Mouse (Mus musculus): ENCODE results near the gene Tlr4. TPM values are rescaled to one million over a fixed set of nuclear protein-coding genes. Genes with fewer than 3 reads are reported as not detected.
A peak's percentile ranks its signal among the peaks of the same experiment; 100 is the strongest.

The Tlr4 gene
- polyA plus RNA-seq, 2 experiments = 0.75 to 1.8 TPM

GRCm38 (mm10) chr4:66816364-66817026 lies 10.9 kb upstream of the Tlr4 start:
- Histone ChIP-seq H3K9ac (ENCODE audit: low read depth, low read length, severe bottlenecking) (no peak overlapping the region), H3K36me3 (ENCODE audit: control insufficient read depth, insufficient read depth, low read length) (no peaks in the 10 kb centered on the region), H3K4me1 (ENCODE audit: control insufficient read depth, insufficient read depth, low read length) (no peaks in the 10 kb centered on the region), H3K4me3 (replicated peaks; ENCODE audit: low read length) (no peak overlapping the region), H3K27me3 (ENCODE audit: control insufficient read depth, insufficient read depth, low read length) (no peaks in the 10 kb centered on the region), H3K9me3 (ENCODE audit: control insufficient read depth, low read length) (no peaks in the 10 kb centered on the region), H3K4me2 (replicated peaks; ENCODE audit: low read depth, low read length, severe bottlenecking) (no peak overlapping the region), H3K27ac (replicated peaks; ENCODE audit: low read depth, low read length) (no peak overlapping the region)
- DNase-seq (ENCODE audit: low spot score) (no peak), ATAC-seq (ENCODE audit: low FRiP score, low read depth) (no peak)
- WGBS = 88% methylated on average over 3 of the region's 3 CpGs
- TF ChIP-seq POLR2A (IDR thresholded peaks at IDR 0.05; ENCODE audit: borderline replicate concordance, extremely low read depth, insufficient read depth, insufficient read length) = no peak

- Histone ChIP-seq H3K4me3 (replicated peaks; ENCODE audit: low read length) (no peak overlapping the region), H3K9me3 (ENCODE audit: control insufficient read depth, low read length) (no peaks in the 10 kb centered on the region), H3K4me2 (replicated peaks; ENCODE audit: low read depth, low read length, severe bottlenecking) (no peak overlapping the region), H3K27ac (replicated peaks; ENCODE audit: low read depth, low read length) (no peak overlapping the region), H3K27me3 (ENCODE audit: control insufficient read depth, insufficient read depth, low read length) (no peaks in the 10 kb centered on the region), H3K9ac (ENCODE audit: low read depth, low read length, severe bottlenecking) (no peak overlapping the region), H3K4me1 (ENCODE audit: control insufficient read depth, insufficient read depth, low read length) (no peaks in the 10 kb centered on the region), H3K36me3 (ENCODE audit: control insufficient read depth, insufficient read depth, low read length) (no peaks in the 10 kb centered on the region)
- DNase-seq (ENCODE audit: low spot score) = no peak
- WGBS = 58% methylated on average over 2 of the region's 2 CpGs
- no peak for ATAC-seq (ENCODE audit: low FRiP score, low read depth)
- no peak for TF ChIP-seq POLR2A (IDR thresholded peaks at IDR 0.05; ENCODE audit: borderline replicate concordance, extremely low read depth, insufficient read depth, insufficient read length)
These were observed 6.2 kb upstream of the Tlr4 start for GRCm38 (mm10) chr4:66821171-66821570.

GRCm38 (mm10) chr4:66821764-66822163 lies 5.6 kb upstream of the Tlr4 start:
- H3K4me1 ChIP-seq (ENCODE audit: control insufficient read depth, insufficient read depth, low read length) = no peaks in the 10 kb centered on the region
- H3K4me2 ChIP-seq (replicated peaks; ENCODE audit: low read depth, low read length, severe bottlenecking) = no peak overlapping the region
- DNase-seq (ENCODE audit: low spot score) = no peak
- 74% methylated on average over 3 of the region's 3 CpGs for WGBS
- TF ChIP-seq POLR2A (IDR thresholded peaks at IDR 0.05; ENCODE audit: borderline replicate concordance, extremely low read depth, insufficient read depth, insufficient read length) = no peak
- H3K36me3 ChIP-seq (ENCODE audit: control insufficient read depth, insufficient read depth, low read length) = no peaks in the 10 kb centered on the region
- no peaks in the 10 kb centered on the region for H3K27me3 ChIP-seq (ENCODE audit: control insufficient read depth, insufficient read depth, low read length)
- ATAC-seq (ENCODE audit: low FRiP score, low read depth) = no peak
- no peaks in the 10 kb centered on the region for H3K9me3 ChIP-seq (ENCODE audit: control insufficient read depth, low read length)
- H3K4me3 ChIP-seq (replicated peaks; ENCODE audit: low read length) = no peak overlapping the region
- H3K27ac ChIP-seq (replicated peaks; ENCODE audit: low read depth, low read length) = no peak overlapping the region
- H3K9ac ChIP-seq (ENCODE audit: low read depth, low read length, severe bottlenecking) = no peak overlapping the region

GRCm38 (mm10) chr4:66828163-66828668 lies 832 bp downstream of the Tlr4 start:
- no peaks in the 10 kb centered on the region for H3K36me3 ChIP-seq (ENCODE audit: control insufficient read depth, insufficient read depth, low read length)
- H3K4me2 ChIP-seq (replicated peaks; ENCODE audit: low read depth, low read length, severe bottlenecking) = peak overlapping the region; percentile 31
- ATAC-seq (ENCODE audit: low FRiP score, low read depth) = no peak
- no peaks in the 10 kb centered on the region for H3K9me3 ChIP-seq (ENCODE audit: control insufficient read depth, low read length)
- H3K27me3 ChIP-seq (ENCODE audit: control insufficient read depth, insufficient read depth, low read length) = no peaks in the 10 kb centered on the region
- no peak overlapping the region for H3K9ac ChIP-seq (ENCODE audit: low read depth, low read length, severe bottlenecking)
- peaks cover 8% of the 10 kb centered on the region; the same call in 1 of the 2 replicates for H3K4me1 ChIP-seq (ENCODE audit: control insufficient read depth, insufficient read depth, low read length)
- no peak for TF ChIP-seq POLR2A (IDR thresholded peaks at IDR 0.05; ENCODE audit: borderline replicate concordance, extremely low read depth, insufficient read depth, insufficient read length)
- WGBS = 26% methylated on average over 6 of the region's 6 CpGs
- H3K27ac ChIP-seq (replicated peaks; ENCODE audit: low read depth, low read length) = 0 out of 2 replicates have a peak overlapping the region, but pooled peaks have one; percentile 28
- no peak for DNase-seq (ENCODE audit: low spot score)
- peak overlapping the region; percentile 19; the same call in 1 of the 2 replicates for H3K4me3 ChIP-seq (replicated peaks; ENCODE audit: low read length)

- no peak overlapping the region for H3K4me2 ChIP-seq (replicated peaks; ENCODE audit: low read depth, low read length, severe bottlenecking)
- H3K27ac ChIP-seq (replicated peaks; ENCODE audit: low read depth, low read length) = no peak overlapping the region
- H3K9me3 ChIP-seq (ENCODE audit: control insufficient read depth, low read length) = no peaks in the 10 kb centered on the region
- no peak overlapping the region for H3K4me3 ChIP-seq (replicated peaks; ENCODE audit: low read length)
- H3K27me3 ChIP-seq (ENCODE audit: control insufficient read depth, insufficient read depth, low read length) = no peaks in the 10 kb centered on the region
- TF ChIP-seq POLR2A (IDR thresholded peaks at IDR 0.05; ENCODE audit: borderline replicate concordance, extremely low read depth, insufficient read depth, insufficient read length) = no peak
- no peak for DNase-seq (ENCODE audit: low spot score)
- H3K4me1 ChIP-seq (ENCODE audit: control insufficient read depth, insufficient read depth, low read length) = peaks cover 8% of the 10 kb centered on the region; the same call in 1 of the 2 replicates
- WGBS = 31% methylated on average over 5 of the region's 5 CpGs
- ATAC-seq (ENCODE audit: low FRiP score, low read depth) = no peak
- H3K9ac ChIP-seq (ENCODE audit: low read depth, low read length, severe bottlenecking) = no peak overlapping the region
- no peaks in the 10 kb centered on the region for H3K36me3 ChIP-seq (ENCODE audit: control insufficient read depth, insufficient read depth, low read length)
These were observed 1.3 kb downstream of the Tlr4 start for GRCm38 (mm10) chr4:66828686-66829085.
